Mouse (Mus musculus): ENCODE measurements at regions not wholly inside any gene's neighbourhood (a gene's known extent, or its start where the extent isn't known, plus 50 kb on each side); places are given as distances from the start of the nearest gene placed in this dataset.

DNA sequence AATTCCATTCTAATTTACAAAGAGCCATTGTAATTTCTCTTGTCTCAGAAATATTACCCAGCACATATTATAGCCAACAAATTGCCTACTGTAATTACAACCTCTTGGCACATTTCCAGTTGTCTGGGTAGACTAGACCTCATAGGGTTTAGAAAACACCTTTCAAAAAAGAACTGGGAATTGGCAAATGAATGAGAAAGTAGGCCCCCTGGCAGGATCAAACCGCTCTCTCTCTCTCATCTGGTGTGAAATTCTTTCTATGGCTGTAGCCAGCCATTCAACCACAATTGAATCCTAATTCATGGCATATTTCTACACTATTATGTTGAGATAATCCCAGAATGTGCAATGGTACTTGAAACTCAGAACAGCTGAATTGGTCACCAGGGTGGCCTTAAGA is 65.3 kb upstream of the Pde3a start:
- TF ChIP-seq POLR2A (IDR thresholded peaks at IDR 0.05; ENCODE audit: low read depth, low read length), result no peak
- TF ChIP-seq CTCF (IDR thresholded peaks at IDR 0.05; ENCODE audit: extremely low read depth, insufficient read depth, insufficient read length, insufficient replicate concordance), result no peak

Data from spleen, adult 2 months (tissue).